Mouse (Mus musculus): Measurements from ENCODE around the gene Nup98. TPM values are rescaled to one million over a fixed set of nuclear protein-coding genes. Genes with fewer than 3 reads are reported as not detected.

Nup98 gene
- total RNA-seq (2017), result 74.8 TPM in 2 replicates

DNA sequence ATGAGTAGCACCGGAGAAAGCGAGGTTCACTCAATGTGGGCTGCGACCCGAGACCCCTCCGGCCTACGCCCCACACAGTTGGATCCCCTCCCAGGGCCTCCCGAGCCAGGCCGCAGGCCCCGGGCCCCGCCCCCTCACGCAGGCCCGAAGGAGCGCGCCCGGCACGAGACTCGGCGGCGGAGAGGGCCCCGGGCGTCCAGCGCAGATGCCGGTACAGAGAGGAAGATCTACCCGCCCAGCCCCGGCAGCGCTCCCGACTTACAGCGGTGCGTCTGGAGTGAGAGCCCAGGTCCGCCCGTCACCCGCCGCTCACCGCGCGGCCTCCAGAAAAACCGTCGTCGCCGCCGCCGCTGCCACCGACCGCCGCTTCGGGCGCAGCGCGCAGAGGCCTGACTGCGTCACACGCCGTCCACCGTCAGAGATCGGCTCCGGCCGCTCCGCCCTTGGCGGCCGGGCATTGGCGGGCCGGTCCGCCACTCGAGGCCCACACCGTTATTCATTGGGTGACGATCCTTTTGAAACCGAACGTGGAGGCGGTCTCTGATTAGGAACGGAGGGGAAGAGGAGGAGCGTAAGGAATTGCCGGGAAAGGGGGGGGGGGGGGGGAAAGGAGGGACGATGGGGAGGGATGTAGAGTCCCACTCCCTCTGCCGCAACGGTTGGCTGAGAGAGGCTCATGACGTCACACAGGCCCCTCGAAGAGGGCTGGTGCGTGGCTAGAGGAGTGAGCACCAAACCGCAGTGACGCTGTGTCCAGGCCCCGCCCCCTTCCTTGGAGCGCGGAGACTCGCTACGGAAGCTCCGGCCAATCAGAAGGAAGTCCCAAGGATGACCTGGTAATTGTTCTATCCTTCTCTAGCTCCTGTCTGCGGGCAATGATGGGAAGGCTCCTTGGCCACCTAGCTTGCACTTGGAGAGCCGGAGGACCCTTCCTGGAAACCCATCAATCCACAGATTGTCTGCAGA is at the start of gene Nup98, which contains the start of gene Pgap2:
Gene Nup98, minus strand, starts transcription at position 421 of the 966 bp plus-strand sequence.
Gene Pgap2, plus strand, starts transcription at position 453 of the 966 bp plus-strand sequence.
- peak; percentile 94 for ATAC-seq (ENCODE audit: extremely low read depth, insufficient number of reproducible peaks, low FRiP score, poor library complexity, severe bottlenecking)

DNA sequence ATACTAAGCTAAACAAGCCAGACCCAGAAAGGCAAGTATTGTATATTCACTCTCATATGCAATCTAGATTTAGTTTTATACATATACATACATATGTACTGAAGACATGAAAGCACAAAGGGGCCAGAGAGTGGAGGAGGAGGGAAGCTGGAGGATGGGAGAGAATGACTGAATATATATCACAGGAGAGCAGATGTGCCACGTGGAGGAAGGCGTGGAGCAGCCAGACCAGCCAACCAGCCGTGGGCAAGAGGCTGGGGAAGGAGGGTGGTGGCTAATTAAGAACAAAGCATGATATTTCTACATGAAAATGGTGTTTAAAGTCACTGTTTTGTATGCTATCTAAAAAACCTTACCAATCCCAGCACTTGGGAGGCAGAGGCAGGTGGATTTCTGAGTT is 48.8 kb upstream of the Nup98 start:
- ATAC-seq (ENCODE audit: extremely low read depth, insufficient number of reproducible peaks, low FRiP score, poor library complexity, severe bottlenecking), result no peak

DNA sequence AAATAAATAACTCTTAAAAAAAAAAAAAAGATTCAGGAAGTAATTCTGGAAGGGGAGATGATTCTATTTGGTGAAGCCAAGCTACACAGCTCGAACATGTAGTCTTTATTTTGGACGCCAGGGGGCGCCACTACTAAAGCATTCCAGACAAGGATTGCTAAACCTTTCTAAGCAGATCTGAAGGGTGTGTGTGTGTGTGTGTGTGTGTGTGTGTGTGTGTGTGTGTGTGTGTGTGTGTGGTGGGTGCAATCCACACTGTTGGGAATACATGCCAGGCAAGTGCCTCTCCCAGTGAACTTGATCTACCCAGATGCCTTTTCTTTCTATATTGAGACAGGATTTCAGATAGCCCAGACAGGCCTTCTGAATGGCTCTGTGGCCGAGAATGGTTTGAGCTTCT is 48.2 kb upstream of the Nup98 start:
- peak; percentile 87 for ATAC-seq (ENCODE audit: extremely low read depth, insufficient number of reproducible peaks, low FRiP score, poor library complexity, severe bottlenecking)

DNA sequence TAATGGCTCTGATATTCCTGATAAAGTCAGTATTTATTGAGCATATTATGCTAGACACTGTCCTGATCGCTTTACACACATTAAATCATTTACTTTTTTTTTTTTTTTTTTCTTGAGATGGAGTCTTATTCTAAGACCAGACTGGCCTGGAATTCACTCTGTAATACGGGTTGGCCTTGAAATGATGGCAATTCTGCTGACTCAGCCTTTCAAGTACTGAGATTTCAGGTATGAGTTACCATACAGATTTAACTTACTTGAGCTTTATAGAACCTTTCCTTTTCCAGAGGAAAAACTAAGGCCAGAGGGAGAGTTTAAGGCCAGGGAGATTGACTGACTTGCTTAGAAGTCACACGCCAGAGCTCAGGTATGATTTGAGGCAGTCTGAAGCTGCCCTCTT is 46.7 kb upstream of the Nup98 start:
- ATAC-seq (ENCODE audit: extremely low read depth, insufficient number of reproducible peaks, low FRiP score, poor library complexity, severe bottlenecking), result no peak

DNA sequence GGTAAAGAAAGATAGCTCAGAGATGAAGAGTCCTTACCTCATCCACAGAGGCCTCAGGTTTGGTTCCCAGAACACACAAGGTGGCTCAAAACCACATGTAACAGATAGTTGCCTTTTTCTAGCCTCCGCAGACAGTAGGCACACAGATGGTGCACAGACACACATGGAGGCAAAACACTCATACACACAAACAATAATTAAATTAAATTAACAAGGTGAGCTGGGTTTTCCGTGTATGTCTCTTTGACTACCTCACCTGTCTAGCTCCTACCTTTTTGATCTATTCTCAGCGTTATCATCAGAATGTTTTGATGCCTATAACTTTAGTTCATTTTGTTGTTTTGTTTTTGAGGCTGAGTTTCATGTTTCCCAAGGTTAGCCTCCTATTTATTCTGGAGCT is 46.0 kb upstream of the Nup98 start, which contains the start of gene Rhog:
Gene Rhog, minus strand, starts transcription at position 101 of the 400 bp plus-strand sequence.
- ATAC-seq (ENCODE audit: extremely low read depth, insufficient number of reproducible peaks, low FRiP score, poor library complexity, severe bottlenecking), result no peak

DNA sequence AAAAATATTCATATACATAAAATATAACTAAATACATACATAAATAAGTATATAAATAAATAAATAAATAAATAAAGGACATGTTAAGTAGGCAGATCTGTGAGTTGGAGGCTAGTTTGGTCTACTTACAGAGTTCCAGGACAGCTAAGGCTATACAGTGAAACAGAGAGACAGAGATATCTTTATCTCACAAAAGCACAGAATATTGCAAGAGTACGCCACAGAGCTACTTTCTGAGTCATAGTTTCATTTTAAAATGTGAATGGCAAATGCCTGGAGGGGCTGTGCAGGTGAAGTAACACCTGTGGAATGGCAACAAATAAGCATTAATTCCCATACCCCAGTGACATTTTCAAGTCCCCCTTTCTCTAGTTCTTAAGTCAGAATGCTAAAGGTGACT is 43.7 kb upstream of the Nup98 start:
- ATAC-seq (ENCODE audit: extremely low read depth, insufficient number of reproducible peaks, low FRiP score, poor library complexity, severe bottlenecking), result no peak

DNA sequence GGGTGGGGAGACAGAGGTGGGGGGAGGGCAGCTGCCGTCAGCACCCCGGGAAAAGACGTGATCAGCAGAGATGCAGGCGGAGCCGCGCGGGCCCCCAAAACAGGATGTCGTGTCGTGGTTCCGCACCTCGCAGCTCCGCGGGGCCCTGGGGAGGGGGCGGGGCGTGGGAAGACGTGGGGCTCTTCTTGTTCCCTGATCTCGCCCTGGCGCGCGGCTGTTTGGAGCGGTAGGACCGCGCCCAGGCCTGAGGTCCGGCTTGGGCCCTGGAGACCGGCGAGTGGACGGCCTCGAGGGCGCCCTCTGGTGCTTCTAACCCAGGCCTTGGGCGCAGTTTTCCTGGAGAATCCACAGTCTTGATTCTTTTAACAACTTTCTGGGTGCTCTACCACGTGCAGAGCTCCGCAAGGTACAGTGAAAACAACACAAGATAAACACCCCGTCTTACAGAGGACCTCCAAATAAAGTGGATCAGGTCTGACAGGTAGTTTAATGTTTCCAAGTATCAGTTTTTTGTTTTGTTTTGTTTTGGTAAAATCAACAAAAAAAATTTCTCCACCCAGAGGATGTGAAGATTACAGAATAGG is 40.7 kb upstream of the Nup98 start:
- peak; percentile 71 for ATAC-seq (ENCODE audit: extremely low read depth, insufficient number of reproducible peaks, low FRiP score, poor library complexity, severe bottlenecking)

DNA sequence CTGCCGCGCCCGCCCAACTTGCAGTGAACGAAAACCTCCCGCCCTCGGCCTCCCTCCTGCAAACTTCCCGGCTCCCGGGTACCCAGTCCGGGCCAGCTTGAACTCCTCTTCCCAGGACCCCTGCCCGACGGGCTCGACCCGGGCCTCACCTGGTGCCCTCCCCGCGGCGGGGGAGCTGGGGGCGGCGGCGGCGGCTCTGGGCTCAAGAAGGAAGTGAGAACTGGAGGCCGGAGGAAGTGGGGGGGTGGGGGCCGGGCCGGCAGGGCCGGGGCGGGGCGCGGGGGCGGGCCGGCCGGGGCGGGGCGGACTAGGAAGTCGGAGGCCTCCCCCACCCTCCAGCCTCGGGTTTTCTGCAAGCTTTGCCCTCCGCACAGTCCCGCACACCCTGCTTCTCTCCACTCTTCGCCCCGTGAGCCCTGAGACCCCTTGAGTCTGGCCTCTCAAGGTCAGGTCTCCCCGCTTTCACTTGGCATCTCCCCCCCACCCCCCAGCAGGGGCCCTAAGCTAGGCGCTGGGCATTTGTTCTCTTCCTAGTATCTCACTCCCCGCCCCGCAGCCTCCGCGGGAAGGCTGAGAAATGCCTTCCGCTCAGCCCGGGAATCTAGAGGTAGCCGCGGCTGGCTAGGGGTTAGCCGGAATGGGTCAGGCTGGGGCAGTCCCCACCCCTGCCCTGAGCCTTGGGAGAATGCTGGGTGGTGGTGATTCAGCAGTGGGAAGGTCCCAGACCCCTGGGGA is 40.1 kb upstream of the Nup98 start:
- peak; percentile 44 for ATAC-seq (ENCODE audit: extremely low read depth, insufficient number of reproducible peaks, low FRiP score, poor library complexity, severe bottlenecking)

DNA sequence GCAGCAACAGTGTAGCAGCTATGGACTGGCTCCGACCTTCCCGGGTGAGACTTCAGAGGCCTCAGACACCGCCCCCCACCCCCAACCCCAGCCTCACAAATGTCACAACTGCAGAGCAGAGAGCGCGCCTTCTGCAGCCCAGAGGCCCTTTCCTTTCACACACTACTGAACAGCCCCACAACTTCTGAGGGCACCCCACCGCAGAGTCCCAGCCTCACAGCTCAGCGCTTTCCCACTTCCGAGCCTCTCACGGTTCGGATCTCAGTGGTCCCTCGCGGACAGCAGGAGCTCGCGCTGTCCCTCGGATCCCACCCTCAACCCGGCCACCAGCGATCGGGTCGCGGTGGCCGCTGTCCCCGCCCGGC is 39.5 kb upstream of the Nup98 start:
- peak; percentile 10; the same call in 1 of the 2 replicates for ATAC-seq (ENCODE audit: extremely low read depth, insufficient number of reproducible peaks, low FRiP score, poor library complexity, severe bottlenecking)

DNA sequence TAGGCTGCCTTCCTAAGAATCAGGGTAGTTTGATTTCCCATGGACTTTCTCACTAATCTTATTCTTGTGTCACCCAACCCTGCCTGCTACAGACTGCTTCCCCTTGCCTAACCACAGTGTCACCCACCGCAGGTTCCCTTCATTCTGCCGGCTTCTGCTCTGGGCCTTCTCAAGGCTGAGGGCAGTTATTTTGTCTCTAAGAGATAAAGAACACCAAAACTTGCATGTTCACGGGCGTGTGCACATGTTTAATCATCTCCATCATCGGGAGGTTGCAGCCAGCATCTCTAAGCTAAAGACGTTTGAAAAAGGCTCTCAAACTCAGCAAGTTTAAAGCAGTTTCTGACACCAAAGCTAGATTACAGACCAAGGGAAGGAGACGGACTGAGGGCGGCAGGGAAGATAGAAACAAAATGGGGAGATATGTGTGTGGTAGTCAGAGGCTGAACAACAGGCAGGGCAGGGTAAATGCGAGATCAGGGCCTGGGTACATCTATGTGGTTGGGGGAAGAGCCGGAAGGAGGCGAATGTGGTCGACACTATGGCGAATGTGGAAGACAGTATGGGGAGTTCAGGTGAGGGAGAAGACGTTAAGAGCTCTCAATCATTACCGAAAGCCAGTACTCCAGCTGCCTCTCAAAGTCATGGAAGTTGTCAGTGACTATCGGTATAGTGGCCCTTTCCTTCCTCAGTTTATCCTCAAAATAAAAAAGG is 38.9 kb upstream of the Nup98 start:
- peak; percentile 23; the same call in 1 of the 2 replicates for ATAC-seq (ENCODE audit: extremely low read depth, insufficient number of reproducible peaks, low FRiP score, poor library complexity, severe bottlenecking)

DNA sequence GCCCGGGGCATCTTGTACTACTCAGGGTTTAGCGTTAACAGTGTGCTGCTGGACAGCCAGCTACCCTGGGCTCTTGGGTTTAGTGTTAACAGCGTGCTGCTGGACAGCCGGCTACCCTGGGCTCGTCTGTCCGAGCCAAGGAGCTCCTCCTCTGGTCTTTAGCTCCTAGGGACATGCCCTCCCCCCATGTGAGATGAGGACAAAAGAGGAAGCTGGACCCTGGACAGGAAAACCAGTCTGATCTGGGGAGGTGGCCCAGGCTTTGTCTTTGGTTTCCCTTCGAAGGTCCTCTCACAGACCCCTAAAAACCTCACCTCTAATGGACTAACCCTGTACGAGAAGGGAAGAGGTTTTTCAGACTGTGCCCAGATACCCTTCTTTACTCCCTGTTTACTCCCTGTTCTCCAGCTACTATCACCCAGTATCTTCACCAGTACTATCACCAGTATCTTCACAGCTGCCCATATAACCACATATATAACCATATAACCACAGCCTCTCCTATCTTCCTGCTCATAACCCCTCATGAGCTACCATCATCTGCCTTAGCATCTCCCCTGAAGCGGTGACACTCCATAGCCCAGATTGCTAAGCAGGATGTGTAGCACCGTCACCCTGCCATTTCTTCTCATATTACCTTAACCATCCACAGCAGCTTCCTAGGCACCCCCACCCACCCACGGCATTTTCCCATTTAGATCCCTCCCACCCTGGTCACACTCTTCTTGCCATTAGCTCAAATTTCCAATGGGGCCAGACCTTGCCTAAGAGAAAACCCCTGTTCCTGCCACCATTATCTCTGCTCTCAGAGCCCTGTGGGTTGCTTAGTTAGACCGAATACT is 37.2 kb upstream of the Nup98 start:
- ATAC-seq (ENCODE audit: extremely low read depth, insufficient number of reproducible peaks, low FRiP score, poor library complexity, severe bottlenecking), result no peak

DNA sequence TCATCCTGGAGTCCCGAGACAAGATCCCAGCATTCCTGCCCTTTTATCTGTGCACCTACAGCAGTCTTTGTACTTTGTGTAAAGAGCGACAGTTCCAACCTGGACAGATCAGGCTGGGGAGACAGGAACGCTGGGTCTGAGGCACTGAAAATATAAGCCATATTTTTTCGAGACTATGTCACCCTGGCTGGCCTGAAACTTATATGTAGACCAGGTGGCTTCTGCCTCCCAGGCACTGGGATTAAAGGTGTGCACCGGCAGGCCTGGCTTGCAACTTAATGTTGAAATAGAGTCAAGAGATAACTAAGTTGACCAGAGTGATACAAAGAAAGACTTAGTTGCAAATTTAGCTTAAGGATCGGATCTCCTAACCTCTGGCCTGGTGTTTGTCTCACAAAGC is 36.3 kb upstream of the Nup98 start:
- no peak for ATAC-seq (ENCODE audit: extremely low read depth, insufficient number of reproducible peaks, low FRiP score, poor library complexity, severe bottlenecking)

DNA sequence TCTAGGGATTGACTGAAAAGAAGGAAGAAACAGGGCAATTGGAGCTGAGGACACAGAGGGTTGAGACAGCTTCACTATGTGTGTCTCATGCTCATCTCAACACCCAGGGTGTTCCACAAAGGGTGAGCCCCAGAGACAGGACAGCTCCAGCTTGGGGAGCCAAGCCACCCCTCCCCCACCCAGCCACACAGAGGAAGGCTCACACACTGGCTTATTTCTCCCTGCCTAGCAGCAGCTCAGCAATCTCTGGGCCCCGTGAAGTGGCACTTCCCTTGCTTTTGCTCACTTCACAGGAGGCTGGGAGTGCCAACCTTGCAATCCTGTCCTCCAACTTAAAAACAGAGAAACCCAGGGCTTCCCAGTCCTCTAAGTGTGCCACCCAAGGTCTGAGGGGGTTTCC is 35.8 kb upstream of the Nup98 start:
- no peak for ATAC-seq (ENCODE audit: extremely low read depth, insufficient number of reproducible peaks, low FRiP score, poor library complexity, severe bottlenecking)

DNA sequence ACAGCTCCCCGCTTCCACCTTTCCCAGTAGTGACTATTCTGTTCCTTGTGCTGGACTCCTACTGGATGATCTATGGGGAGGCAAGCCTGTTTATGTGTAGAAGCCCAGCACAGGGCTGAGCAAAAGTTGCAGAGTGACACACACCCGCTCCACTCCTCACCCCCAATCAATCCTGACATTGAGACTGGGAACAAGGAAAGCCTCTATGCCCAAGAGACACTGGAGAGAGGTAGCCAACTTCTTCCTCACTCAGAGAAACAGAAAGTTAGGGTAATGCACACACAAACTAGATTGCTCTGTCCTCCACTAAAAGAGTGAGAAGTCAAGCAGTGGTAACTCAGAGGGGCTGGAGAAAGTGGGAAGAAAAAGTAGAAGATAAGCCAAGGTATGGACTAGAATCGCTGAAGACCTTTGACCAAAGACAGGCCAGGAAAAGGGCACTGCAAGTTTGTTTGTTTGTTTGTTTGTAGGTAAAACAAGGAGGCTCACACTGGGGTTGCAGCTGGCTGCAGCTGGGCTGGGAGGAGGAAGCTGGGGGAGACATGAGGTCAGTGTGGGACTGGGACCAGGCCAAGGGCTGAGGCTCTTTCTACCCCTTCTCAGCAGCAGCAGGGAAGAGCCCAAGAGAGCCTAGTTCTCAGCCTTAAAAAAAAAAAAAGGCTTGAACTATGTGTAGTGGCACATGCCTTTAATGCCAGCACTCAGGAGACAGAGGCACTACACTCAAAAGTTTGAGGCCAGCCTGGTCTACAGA is 35.0 kb upstream of the Nup98 start:
- no peak for ATAC-seq (ENCODE audit: extremely low read depth, insufficient number of reproducible peaks, low FRiP score, poor library complexity, severe bottlenecking)

DNA sequence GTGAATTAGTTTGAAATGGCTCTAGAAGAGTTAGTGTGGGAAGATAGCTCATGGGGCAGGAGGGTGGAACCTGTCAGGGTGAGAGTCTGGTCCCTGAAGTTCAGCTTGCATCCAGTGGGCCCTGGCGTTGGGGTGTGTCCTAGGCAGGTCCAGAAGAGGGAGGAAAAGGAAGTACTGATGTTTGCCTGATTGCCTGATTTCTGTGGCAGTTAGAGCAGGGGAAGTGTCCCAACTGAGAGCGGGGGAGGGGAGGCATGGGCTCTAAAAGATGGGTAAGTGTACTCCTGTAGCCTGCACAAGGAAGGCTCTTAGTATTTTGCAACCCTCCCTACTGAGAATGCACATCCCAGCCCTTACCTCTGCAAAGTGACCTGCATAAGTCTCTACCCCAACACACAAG is 33.9 kb upstream of the Nup98 start:
- ATAC-seq (ENCODE audit: extremely low read depth, insufficient number of reproducible peaks, low FRiP score, poor library complexity, severe bottlenecking), result peak; percentile 43; the same call in 1 of the 2 replicates

DNA sequence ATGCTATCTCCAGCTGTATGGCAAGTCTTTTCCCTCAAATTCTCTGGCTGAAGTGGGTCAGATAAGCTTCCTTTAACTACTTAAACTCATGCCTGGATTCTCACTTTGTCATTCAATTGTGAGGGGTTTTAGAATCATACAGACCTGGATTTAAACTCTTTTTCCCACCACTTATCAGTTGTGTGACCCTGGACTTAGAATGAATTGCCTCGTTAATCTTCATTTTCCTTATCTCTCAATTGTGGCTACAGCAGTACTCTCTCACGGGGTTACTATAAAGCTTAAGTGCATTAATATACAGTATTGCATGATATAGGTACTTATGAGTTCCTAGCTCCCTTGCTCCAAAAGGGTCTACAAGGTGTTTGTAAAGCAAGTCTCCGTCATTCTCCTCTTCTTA is 32.9 kb upstream of the Nup98 start:
- ATAC-seq (ENCODE audit: extremely low read depth, insufficient number of reproducible peaks, low FRiP score, poor library complexity, severe bottlenecking), result no peak

DNA sequence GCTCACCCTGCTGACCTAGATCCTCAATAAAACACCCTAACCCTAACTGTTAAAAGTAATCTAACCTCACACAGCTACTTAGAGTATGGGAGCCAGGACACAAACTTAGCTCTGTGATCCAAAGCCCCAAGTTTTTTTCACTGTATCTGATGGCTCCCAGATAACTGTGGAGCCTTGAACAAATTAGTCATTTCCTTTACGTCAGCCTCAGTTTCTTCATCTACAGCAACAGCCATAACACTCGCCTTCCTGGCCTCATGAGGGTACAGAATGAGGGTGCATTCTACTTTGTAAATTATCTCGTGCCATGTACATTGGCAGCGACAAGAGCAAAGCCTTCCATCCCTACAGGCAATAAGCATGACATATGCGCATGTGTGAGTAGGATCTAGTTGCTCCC is 32.4 kb upstream of the Nup98 start:
- ATAC-seq (ENCODE audit: extremely low read depth, insufficient number of reproducible peaks, low FRiP score, poor library complexity, severe bottlenecking), result no peak
